Mouse (Mus musculus) limb, embryonic 14.5 days (tissue): ENCODE measurements around the gene Insl6. TPM values are rescaled to one million over a fixed set of nuclear protein-coding genes. Genes with fewer than 3 reads are reported as not detected.

Experiments used
- ATAC-seq: fragments of 200-750 bp; cut with Nextera tagmentation; 2 replicates; pipeline ENCODE4 v1.8.0; 2017; ENCODE audit warnings: low read depth, moderate number of reproducible peaks, moderate TSS enrichment; ENCODE audit not compliant: low FRiP score
- DNase-seq: peaks from one replicate; pipeline ENCODE4 v3.0.0-alpha.2; 2015; ENCODE audit warnings: low spot score
- H3K27ac ChIP-seq: fragments of 300-500 bp; sonication (generic); replicated peaks from 2 replicates; pipeline ENCODE4 v1.5.1; 2014; ENCODE audit warnings: low read depth, mild to moderate bottlenecking, low read length, moderate library complexity, mixed read lengths
- H3K27me3 ChIP-seq: fragments of 300-500 bp; sonication (generic); 2 replicates; pipeline ENCODE4 v1.6.1; 2014; ENCODE audit warnings: low read length, mixed read lengths; ENCODE audit not compliant: control insufficient read depth, insufficient read depth
- H3K36me3 ChIP-seq: fragments of 300-500 bp; sonication (generic); 2 replicates; pipeline ENCODE4 v1.6.1; 2014; ENCODE audit warnings: mild to moderate bottlenecking, low read length, moderate library complexity, mixed read lengths; ENCODE audit not compliant: control insufficient read depth, insufficient read depth
- H3K4me1 ChIP-seq: fragments of 300-500 bp; sonication (generic); 2 replicates; pipeline ENCODE4 v1.6.1; 2014; ENCODE audit warnings: antibody characterized with exemption, low read length, mixed read lengths; ENCODE audit not compliant: control insufficient read depth, insufficient read depth
- H3K4me2 ChIP-seq: fragments of 300-500 bp; sonication (generic); replicated peaks from 2 replicates; pipeline ENCODE4 v1.6.1; 2014; ENCODE audit warnings: low read depth, mild to moderate bottlenecking, low read length, moderate library complexity; ENCODE audit not compliant: severe bottlenecking
- H3K4me3 ChIP-seq: fragments of 300-500 bp; sonication (generic); replicated peaks from 2 replicates; pipeline ENCODE4 v1.5.1; 2014; ENCODE audit warnings: low read length
- H3K9ac ChIP-seq: fragments of 300-500 bp; sonication (generic); 2 replicates; pipeline ENCODE4 v1.6.1; 2014; ENCODE audit warnings: mild to moderate bottlenecking, low read depth, low read length, moderate library complexity; ENCODE audit not compliant: severe bottlenecking
- H3K9me3 ChIP-seq: fragments of 300-500 bp; sonication (generic); 2 replicates; pipeline ENCODE4 v1.6.1; 2016; ENCODE audit warnings: low read length; ENCODE audit not compliant: control insufficient read depth
- POLR2A ChIP-seq: fragments of 200-500 bp; IDR thresholded peaks from 2 replicates; pipeline ENCODE4 v1.8.0; 2012; ENCODE audit warnings: inconsistent platforms, mild to moderate bottlenecking, moderate library complexity, borderline replicate concordance; ENCODE audit not compliant: insufficient read depth, insufficient read length; ENCODE audit errors: extremely low read depth
- WGBS: fragments of 180-500 bp; shearing (Covaris S2); extraction: QIAGEN DNeasy Blood & Tissue Kit; methylation state at CpG from one replicate; pipeline ENCODE4 v1.1.7; 2014; 5-methylcytosine and 5-hydroxymethylcytosine counted together
- polyA plus RNA-seq, 2 experiments: library from polyadenylated mRNA; depleted of rRNA in 1 of 2; stranded (reverse) in 1 of 2; unstranded in 1 of 2; fragments of >200 nt; fragmentation: Nextera tagmentation in 1 of 2; extraction: Ambion mirVana in 1 of 2; gene quantifications; 2 replicates each; pipeline versions ENCODE4 v1.2.1 to v1.2.3; 2012 to 2014

Gene Insl6
- polyA plus RNA-seq, 2 experiments, result 3.0 to 6.7 TPM

DNA sequence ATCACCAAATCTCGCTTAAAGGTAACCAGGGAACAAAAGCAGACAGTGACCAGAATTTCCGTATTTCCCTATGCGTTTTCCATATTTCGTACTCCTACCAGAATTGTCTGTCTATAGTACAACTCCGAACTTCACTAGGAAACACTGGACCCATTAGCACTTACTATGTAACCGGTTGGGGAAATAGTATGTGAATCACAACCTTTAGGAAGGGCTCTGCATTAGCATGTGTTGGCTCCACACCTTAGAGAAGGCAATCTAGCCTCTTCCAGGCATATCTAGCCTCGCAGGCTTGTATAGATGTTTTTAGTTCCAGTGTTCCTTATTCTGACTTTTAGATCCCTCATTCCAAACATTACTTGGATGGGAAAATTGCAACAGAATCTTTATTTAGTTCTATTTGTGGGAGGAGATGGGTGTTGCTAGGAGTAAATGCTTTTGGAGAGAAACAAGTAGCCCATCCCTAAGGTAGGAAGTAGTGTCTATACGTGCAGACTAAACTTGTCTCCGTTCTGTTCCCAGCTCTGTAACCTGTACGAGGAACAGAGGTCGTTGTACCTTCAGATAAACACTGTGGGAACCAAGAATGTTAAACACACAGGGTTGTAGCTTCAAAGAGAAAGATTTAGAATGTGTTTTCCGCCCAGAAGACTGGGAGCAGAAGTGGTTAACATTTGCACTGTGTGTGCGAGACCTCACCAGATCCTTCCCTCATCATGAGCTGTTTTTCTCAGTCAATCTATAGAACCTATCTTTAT, 37.2 kb upstream of the Insl6 start:
- H3K9me3 ChIP-seq, result no peaks in the 10 kb centered on the region
- WGBS, result 42% methylated on average over 13 of the region's 13 CpGs
- ATAC-seq (0 out of 2 replicates have a peak, but pooled peaks have one; percentile 20), DNase-seq (no peak)
- 0 out of 2 replicates have a peak, but pooled peaks cover 5% of the 10 kb centered on the region for H3K4me1 ChIP-seq
- H3K9ac ChIP-seq, result peak overlapping the region; percentile 61
- no peaks in the 10 kb centered on the region for H3K27me3 ChIP-seq
- peak overlapping the region; percentile 83 for H3K4me2 ChIP-seq
- no peak for TF ChIP-seq POLR2A
- H3K36me3 ChIP-seq, result no peaks in the 10 kb centered on the region; the same call in 1 of the 2 replicates
- no peak overlapping the region for H3K27ac ChIP-seq
- peak overlapping the region; percentile 55 for H3K4me3 ChIP-seq

DNA sequence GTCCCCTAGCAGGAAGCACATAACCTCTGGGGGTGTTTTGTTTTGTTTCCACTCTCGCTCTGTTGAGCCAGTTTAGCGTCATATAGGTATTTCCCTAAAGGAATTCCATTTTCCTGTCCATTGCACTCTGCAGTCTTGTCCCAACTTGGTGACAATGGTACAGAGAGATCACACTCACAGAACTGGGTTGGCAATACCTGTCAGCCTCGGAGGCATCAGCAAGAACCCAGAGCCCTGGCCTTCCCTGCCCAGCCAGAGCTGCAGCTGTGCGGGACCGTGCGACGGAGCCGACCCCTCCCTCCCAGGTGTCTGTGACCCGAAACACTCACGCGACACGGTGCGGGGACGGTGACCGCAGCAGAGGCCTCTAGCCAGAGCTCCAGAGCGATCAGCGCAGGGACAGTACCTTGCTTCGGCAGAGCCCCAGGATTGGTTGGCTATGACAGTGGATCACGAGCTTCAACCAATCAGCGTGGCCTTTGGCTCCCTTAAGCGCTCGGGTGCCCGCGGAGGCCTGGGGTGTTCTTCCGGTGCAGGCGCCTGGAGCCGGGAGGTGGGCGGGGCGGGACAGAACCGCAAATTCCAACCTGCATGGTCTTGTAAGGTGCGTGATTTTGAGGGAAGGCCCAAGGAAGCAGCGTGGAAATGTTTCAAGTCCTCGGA, 36.4 kb upstream of the Insl6 start:
- Histone ChIP-seq H3K4me2 (peak overlapping the region; percentile 83), H3K36me3 (no peaks in the 10 kb centered on the region; the same call in 1 of the 2 replicates), H3K9ac (peak overlapping the region; percentile 61), H3K27me3 (no peaks in the 10 kb centered on the region), H3K27ac (no peak overlapping the region), H3K9me3 (no peaks in the 10 kb centered on the region), H3K4me1 (0 out of 2 replicates have a peak, but pooled peaks cover 5% of the 10 kb centered on the region), H3K4me3 (peak overlapping the region; percentile 55)
- DNase-seq, result peak; percentile 94
- TF ChIP-seq POLR2A, result no peak
- WGBS, result 3% methylated on average over 33 of the region's 33 CpGs
- ATAC-seq, result peak; percentile 99

DNA sequence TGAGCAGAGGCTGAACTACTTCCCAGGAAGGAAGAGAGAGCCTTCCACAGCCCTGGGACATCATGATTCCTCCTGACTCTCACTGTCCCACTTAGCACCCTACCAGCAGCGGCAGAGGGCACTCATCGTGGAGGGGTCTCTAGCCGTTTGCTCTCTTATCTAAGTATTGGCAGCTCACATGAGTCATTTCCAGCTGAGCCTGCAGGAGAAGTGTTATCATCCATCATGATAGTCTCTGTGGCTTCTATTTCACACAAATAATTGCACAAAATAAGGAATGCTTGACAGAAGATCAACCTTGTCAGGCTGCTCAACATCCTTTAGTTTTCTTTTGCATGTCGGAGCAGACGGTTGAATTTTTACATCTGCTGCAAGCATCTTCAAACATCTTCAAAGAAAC, 35.1 kb upstream of the Insl6 start:
- DNase-seq (no peak), ATAC-seq (no peak)
- H3K27ac ChIP-seq, result no peak overlapping the region
- H3K9me3 ChIP-seq, result no peaks in the 10 kb centered on the region
- H3K36me3 ChIP-seq, result no peaks in the 10 kb centered on the region; the same call in 1 of the 2 replicates
- 75% methylated on average over 5 of the region's 5 CpGs for WGBS
- no peak overlapping the region for H3K9ac ChIP-seq
- no peak overlapping the region for H3K4me3 ChIP-seq
- TF ChIP-seq POLR2A, result no peak
- no peak overlapping the region for H3K4me2 ChIP-seq
- 0 out of 2 replicates have a peak, but pooled peaks cover 5% of the 10 kb centered on the region for H3K4me1 ChIP-seq
- no peaks in the 10 kb centered on the region for H3K27me3 ChIP-seq

DNA sequence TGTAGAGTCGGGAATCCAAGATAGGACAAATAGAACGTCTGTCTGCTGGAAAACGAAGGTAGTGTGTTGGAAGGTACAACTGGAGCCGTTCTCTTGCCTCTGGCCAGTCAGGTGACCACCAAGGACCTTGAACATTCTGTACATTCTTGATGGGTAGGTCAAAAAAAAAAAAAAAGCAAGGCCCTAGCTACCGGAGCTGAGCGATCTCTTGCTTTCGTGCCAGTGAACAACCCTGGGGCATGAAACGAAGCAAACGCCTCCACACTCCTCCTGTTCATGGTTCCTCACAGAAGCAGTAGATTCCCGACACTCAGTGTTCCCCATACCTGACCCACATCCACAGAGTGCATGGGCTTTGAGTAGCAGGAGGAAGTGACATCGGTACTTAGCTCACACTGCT, 31.1 kb upstream of the Insl6 start:
- WGBS, result 84% methylated on average over 11 of the region's 11 CpGs
- TF ChIP-seq POLR2A, result no peak
- Histone ChIP-seq H3K4me3 (no peak overlapping the region), H3K27me3 (no peaks in the 10 kb centered on the region), H3K4me1 (0 out of 2 replicates have a peak, but pooled peaks cover 3% of the 10 kb centered on the region), H3K9ac (no peak overlapping the region), H3K36me3 (no peaks in the 10 kb centered on the region; the same call in 1 of the 2 replicates), H3K27ac (no peak overlapping the region), H3K9me3 (no peaks in the 10 kb centered on the region), H3K4me2 (no peak overlapping the region)
- ATAC-seq (no peak), DNase-seq (no peak)
